Mouse (Mus musculus): ENCODE measurements around the gene Zbtb48.

GRCm38 (mm10) chr4:151997701-151998100 lies 29.8 kb downstream of the Zbtb48 start:
- TF ChIP-seq CTCF (IDR thresholded peaks at IDR 0.05; ENCODE audit: extremely low read depth, insufficient read depth, low read length) (no peak), POLR2A (IDR thresholded peaks at IDR 0.05; ENCODE audit: extremely low read depth, insufficient read depth, low read length) (no peak)
